Mouse (Mus musculus) erythroblast, embryonic 14.5 days (primary cell): Measurements from ENCODE around the gene Cttnbp2nl.

Source experiments
- GATA1 ChIP-seq: IDR thresholded peaks from 2 replicates; pipeline ENCODE4 v1.6.1; 2012; ENCODE audit warnings: low read length, inconsistent platforms, mixed read lengths
- TAL1 ChIP-seq: IDR thresholded peaks from 3 replicates; pipeline ENCODE4 v1.6.1; 2012; ENCODE audit warnings: low read length, inconsistent platforms, mixed read lengths

- TF ChIP-seq TAL1: no peak
- TF ChIP-seq GATA1: no peak
Measured at GRCm38 (mm10) chr3:105100270-105100589, 47.3 kb upstream of the Cttnbp2nl start.
